13 mouse cellular contexts compared by ENCODE assay signal in the genomic region with DNA sequence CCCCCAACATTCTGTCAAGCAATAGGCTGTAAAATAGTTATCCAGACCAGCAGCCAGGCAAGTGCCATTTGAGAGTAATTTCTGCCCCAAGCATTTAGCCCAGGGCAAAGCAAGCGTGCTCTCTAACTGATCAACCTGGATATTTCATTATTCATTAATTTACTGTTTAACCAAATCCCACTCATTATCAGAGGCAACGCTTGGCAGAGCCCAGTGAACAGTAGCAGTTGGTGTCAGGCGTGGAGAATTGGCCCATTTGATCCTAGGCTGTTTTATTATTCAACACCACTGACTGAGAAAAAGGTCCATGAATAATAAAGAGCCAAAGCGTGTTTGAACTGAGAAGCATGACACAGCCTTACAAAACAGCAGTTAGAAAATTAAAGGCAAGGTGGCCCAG. TPM values are rescaled to one million over a fixed set of nuclear protein-coding genes. Genes with fewer than 3 reads are reported as not detected.
DNase-seq lines count a peak whose midpoint lies in the region; ATAC-seq lines count a peak whose summit lies in the region.
"Had no signal": no experiment of that assay in that cellular context is flagged by ENCODE, and none has a peak within 500 bp of the region (broad histone marks: within the 10 kb centered on the region; RNA-seq: fewer than 3 reads in every experiment).

No protein-coding gene starts in this region.

- H3K9ac ChIP-seq in forebrain, embryonic 14.5 days (ENCODE audit: low read length), result no peak overlapping the region
- no peak overlapping the region for H3K9ac ChIP-seq in hindbrain, embryonic 11.5 days (ENCODE audit: low read depth, low read length)
- no peak overlapping the region for H3K9ac ChIP-seq in kidney, embryonic 16.5 days (replicated peaks; ENCODE audit: low read length)
- no peak overlapping the region for H3K9ac ChIP-seq in midbrain, embryonic 16.5 days (ENCODE audit: low read depth, low read length)

- no peaks in the 10 kb centered on the region for H3K9me3 ChIP-seq in forebrain, embryonic 14.5 days (replicated peaks; ENCODE audit: control insufficient read depth, low read length)
- H3K9me3 ChIP-seq in hindbrain, embryonic 11.5 days (ENCODE audit: control insufficient read depth, low read length), result no peaks in the 10 kb centered on the region
- no peaks in the 10 kb centered on the region for H3K9me3 ChIP-seq in kidney, embryonic 16.5 days (ENCODE audit: low read length)
- H3K9me3 ChIP-seq in midbrain, embryonic 16.5 days (replicated peaks; ENCODE audit: control insufficient read depth, low read length, poor library complexity, severe bottlenecking), result no peaks in the 10 kb centered on the region

- H3K4me2 ChIP-seq in forebrain, embryonic 14.5 days (ENCODE audit: low read length), result no peak overlapping the region
- H3K4me2 ChIP-seq in hindbrain, embryonic 11.5 days (replicated peaks; ENCODE audit: low read depth, low read length), result no peak overlapping the region
- no peak overlapping the region for H3K4me2 ChIP-seq in kidney, embryonic 16.5 days (replicated peaks; ENCODE audit: low read depth, low read length)
- no peak overlapping the region for H3K4me2 ChIP-seq in midbrain, embryonic 16.5 days (ENCODE audit: low read length)

- ATAC-seq in forebrain, embryonic 14.5 days, result peak; percentile 88
- peak; percentile 89 for ATAC-seq in hindbrain, embryonic 11.5 days (ENCODE audit: low FRiP score)
- peak; percentile 87 for ATAC-seq in kidney, embryonic 16.5 days (ENCODE audit: low FRiP score, low TSS enrichment)
- peak; percentile 91 for ATAC-seq in midbrain, embryonic 16.5 days

- WGBS in forebrain, embryonic 14.5 days, result 2% methylated on average over 4 of the region's 4 CpGs
- 19% methylated on average over 4 of the region's 4 CpGs for WGBS in hindbrain, embryonic 11.5 days
- WGBS in kidney, embryonic 16.5 days, result 19% methylated on average over 4 of the region's 4 CpGs
- 9% methylated on average over 4 of the region's 4 CpGs for WGBS in midbrain, embryonic 16.5 days

- no peaks in the 10 kb centered on the region for H3K36me3 ChIP-seq in forebrain, embryonic 14.5 days (ENCODE audit: control insufficient read depth, insufficient read depth, low read length)
- H3K36me3 ChIP-seq in hindbrain, embryonic 11.5 days (ENCODE audit: control insufficient read depth, insufficient read depth, low read length), result no peaks in the 10 kb centered on the region
- H3K36me3 ChIP-seq in kidney, embryonic 16.5 days (ENCODE audit: insufficient read depth, low read length), result no peaks in the 10 kb centered on the region
- H3K36me3 ChIP-seq in midbrain, embryonic 16.5 days (ENCODE audit: control insufficient read depth, insufficient read depth, low read length), result no peaks in the 10 kb centered on the region

- peaks cover 49% of the 10 kb centered on the region for H3K27me3 ChIP-seq in forebrain, embryonic 14.5 days (replicated peaks; ENCODE audit: control insufficient read depth, insufficient read depth, low read length)
- H3K27me3 ChIP-seq in hindbrain, embryonic 11.5 days (ENCODE audit: control insufficient read depth, insufficient read depth, low read length), result peaks cover 32% of the 10 kb centered on the region
- peaks cover 40% of the 10 kb centered on the region for H3K27me3 ChIP-seq in kidney, embryonic 16.5 days (ENCODE audit: insufficient read depth, low read length)
- H3K27me3 ChIP-seq in midbrain, embryonic 16.5 days (ENCODE audit: control insufficient read depth, insufficient read depth, low read depth, low read length), result peaks cover 28% of the 10 kb centered on the region
- H3K27me3 ChIP-seq: CH12.LX had no signal

- 0 out of 2 replicates have a peak, but pooled peaks cover 4% of the 10 kb centered on the region for H3K4me1 ChIP-seq in forebrain, embryonic 14.5 days (ENCODE audit: control insufficient read depth, insufficient read depth, low read length)
- H3K4me1 ChIP-seq in hindbrain, embryonic 11.5 days (replicated peaks; ENCODE audit: control insufficient read depth, insufficient read depth, low read length), result no peaks in the 10 kb centered on the region; the same call in 1 of the 2 replicates
- 0 out of 2 replicates have a peak, but pooled peaks cover 7% of the 10 kb centered on the region for H3K4me1 ChIP-seq in kidney, embryonic 16.5 days (ENCODE audit: insufficient read depth, low read length)
- peaks cover 13% of the 10 kb centered on the region for H3K4me1 ChIP-seq in midbrain, embryonic 16.5 days (ENCODE audit: control insufficient read depth, insufficient read depth, low read length)

- H3K4me3 ChIP-seq in forebrain, embryonic 14.5 days (ENCODE audit: low read depth, low read length), result no peak overlapping the region
- H3K4me3 ChIP-seq in hindbrain, embryonic 11.5 days (ENCODE audit: low read depth, low read length), result no peak overlapping the region
- no peak overlapping the region for H3K4me3 ChIP-seq in kidney, embryonic 16.5 days (ENCODE audit: low read length)
- H3K4me3 ChIP-seq in midbrain, embryonic 16.5 days (ENCODE audit: low read depth, low read length), result no peak overlapping the region

- peak; percentile 86 for DNase-seq in forebrain, embryonic 14.5 days (ENCODE audit: low spot score)
- DNase-seq in hindbrain, embryonic 11.5 days (ENCODE audit: low spot score), result peak; percentile 58
- DNase-seq in adrenal gland, adult 18-20 months (ENCODE audit: low spot score in 2 of 2), result no peak
- no peak for DNase-seq in cerebellum, adult 8-10 months
- DNase-seq in urinary bladder, postnatal 10 days (ENCODE audit: low spot score), result no peak
- DNase-seq: adrenal gland, postnatal 14 days; cerebellum, adult 11 months; gastrocnemius, postnatal 25 days; right cerebral cortex, postnatal 14 days had no signal

- no peak overlapping the region for H3K27ac ChIP-seq in forebrain, embryonic 14.5 days (ENCODE audit: low read depth, low read length)
- no peak overlapping the region for H3K27ac ChIP-seq in hindbrain, embryonic 11.5 days (ENCODE audit: low read depth, low read length)
- no peak overlapping the region for H3K27ac ChIP-seq in kidney, embryonic 16.5 days (ENCODE audit: low read length)
- no peak overlapping the region for H3K27ac ChIP-seq in midbrain, embryonic 16.5 days (ENCODE audit: low read length)

RNA-seq across cellular contexts. Expression of gene Tfap2b, which starts 36.3 kb away (rescaled TPM):
- 0.60 and 1.5 TPM in 2 replicates for polyA plus RNA-seq in forebrain, embryonic 14.5 days (2014; fragmentation: Nextera tagmentation; extraction: Ambion mirVana)
- polyA plus RNA-seq in hindbrain, embryonic 11.5 days (2014; fragmentation: Nextera tagmentation; extraction: Ambion mirVana), result 72.5 and 75.7 TPM in 2 replicates
- polyA plus RNA-seq in kidney, embryonic 16.5 days (2015; fragmentation: Nextera tagmentation; extraction: Ambion mirVana), result 54.5 and 62.1 TPM in 2 replicates
- polyA plus RNA-seq in midbrain, embryonic 16.5 days (2015; fragmentation: Nextera tagmentation; extraction: Ambion mirVana), result 141 and 223 TPM in 2 replicates
- 1 to 10 TPM; 8.5 to 8.6 TPM for total RNA-seq in adrenal gland, adult 18-20 months (2021)
- total RNA-seq: CH12.LX; gastrocnemius, postnatal 25 days; liver, adult 2 months had no signal

Comparison
In these comparisons a context has a peak if more than half of its experiments do, and no peak if none do; other contexts are left out.
1. DNase-seq: peak in forebrain, embryonic 14.5 days (single experiment) and hindbrain, embryonic 11.5 days (single experiment); none in adrenal gland, adult 18-20 months (0 of 2), cerebellum, adult 8-10 months (single experiment) and urinary bladder, postnatal 10 days (single experiment).
2. RNA of gene Tfap2b, which starts 36.3 kb away (polyA plus RNA-seq): 141 to 223 TPM in midbrain, embryonic 16.5 days, 72.5 to 75.7 TPM in hindbrain, embryonic 11.5 days and 54.5 to 62.1 TPM in kidney, embryonic 16.5 days; 0.60 to 1.5 TPM in forebrain, embryonic 14.5 days; every median in the first group is over 10 times any median in the second.
3. Peak in every context shown above with its lines, with median percentiles within 50 percentile points of each other: ATAC-seq.